Mouse (Mus musculus) limb, embryonic 13.5 days (tissue): Measurements from ENCODE around the gene Srsf2. TPM values are rescaled to one million over a fixed set of nuclear protein-coding genes. Genes with fewer than 3 reads are reported as not detected.
"Not testable (repeated sequence)": the region's sequence is repeated elsewhere in the genome, so short reads cannot be mapped to it uniquely, and the experiment has no call there.

ENCODE experiments used
- ATAC-seq: fragments of 200-750 bp; cut with Nextera tagmentation; 2 replicates; pipeline ENCODE4 v1.8.0; 2017; ENCODE audit warnings: low read depth, moderate number of reproducible peaks, moderate TSS enrichment; ENCODE audit not compliant: low FRiP score
- H3K27ac ChIP-seq: fragments of 300-500 bp; sonication (generic); 2 replicates; pipeline ENCODE4 v1.5.1; 2015; ENCODE audit warnings: inconsistent platforms, mild to moderate bottlenecking, moderate library complexity
- H3K27me3 ChIP-seq: fragments of 300-500 bp; sonication (generic); 2 replicates; pipeline ENCODE4 v1.6.1; 2015; ENCODE audit warnings: mild to moderate bottlenecking, inconsistent platforms
- H3K36me3 ChIP-seq: fragments of 300-500 bp; sonication (generic); 2 replicates; pipeline ENCODE4 v1.6.1; 2015; ENCODE audit warnings: inconsistent platforms, mild to moderate bottlenecking, moderate library complexity
- H3K4me1 ChIP-seq: fragments of 300-500 bp; sonication (generic); 2 replicates; pipeline ENCODE4 v1.6.1; 2015; ENCODE audit warnings: inconsistent platforms
- H3K4me2 ChIP-seq: fragments of 300-500 bp; sonication (generic); replicated peaks from 2 replicates; pipeline ENCODE4 v1.6.1; 2015; ENCODE audit warnings: inconsistent platforms, mild to moderate bottlenecking, moderate library complexity
- H3K4me3 ChIP-seq: fragments of 300-500 bp; sonication (generic); 2 replicates; pipeline ENCODE4 v1.5.1; 2015; ENCODE audit warnings: moderate library complexity, mild to moderate bottlenecking, inconsistent platforms
- H3K9ac ChIP-seq: fragments of 300-500 bp; sonication (generic); 2 replicates; pipeline ENCODE4 v1.6.1; 2015; ENCODE audit warnings: mild to moderate bottlenecking, inconsistent platforms
- H3K9me3 ChIP-seq: fragments of 300-500 bp; sonication (generic); 2 replicates; pipeline ENCODE4 v1.6.1; 2016; ENCODE audit warnings: inconsistent platforms
- WGBS: fragments of 180-500 bp; shearing (Covaris S2); methylation state at CpG from one replicate; pipeline ENCODE4 v1.1.7; 2015; 5-methylcytosine and 5-hydroxymethylcytosine counted together
- polyA plus RNA-seq: library from polyadenylated mRNA; unstranded; fragments of >200 nt; fragmentation: Nextera tagmentation; extraction: Ambion mirVana; gene quantifications from 2 replicates; pipeline ENCODE4 v1.2.1, GENCODE M21; 2015

Srsf2 gene
- polyA plus RNA-seq, 1 experiment from 2014 or later = 789 TPM

DNA sequence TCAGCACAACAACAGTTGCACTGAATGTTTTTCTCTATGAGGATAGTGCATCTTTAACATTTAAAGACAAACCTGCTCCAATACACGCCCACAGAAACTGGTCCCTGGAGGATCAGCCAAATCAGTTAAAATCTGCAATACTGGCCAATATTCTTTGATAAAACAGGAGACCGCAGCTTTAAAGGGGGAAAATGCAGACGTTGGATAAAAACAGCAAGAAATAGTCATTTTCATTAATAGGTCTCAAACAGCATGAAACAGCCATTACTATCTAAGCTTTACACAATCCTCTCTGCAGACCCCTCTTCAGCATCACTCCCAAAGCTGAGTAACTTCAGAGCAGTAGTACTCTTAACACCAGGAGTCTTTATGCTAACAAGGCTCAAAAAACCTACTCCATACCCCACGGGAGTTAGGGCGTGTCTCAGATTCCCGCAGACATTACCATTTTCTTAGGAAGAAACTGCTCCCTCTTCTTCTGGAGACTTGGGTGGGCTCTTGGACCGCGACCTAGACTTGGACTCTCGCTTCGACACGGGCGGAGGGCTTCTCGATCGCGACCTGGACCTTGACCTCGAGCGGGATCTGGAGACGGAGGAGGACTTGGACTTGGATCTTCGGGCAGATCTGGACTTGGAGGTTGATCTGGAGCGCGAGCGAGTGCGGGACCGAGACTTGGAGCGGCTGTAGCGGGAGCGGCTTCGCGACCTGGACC lies 1.2 kb downstream of the Srsf2 start:
- ATAC-seq = no peak
- 1% methylated on average over 29 of the region's 29 CpGs for WGBS
- Histone ChIP-seq H3K4me2 (peak overlapping the region; percentile 86), H3K4me1 (peaks cover 23% of the 10 kb centered on the region), H3K9me3 (no peaks in the 10 kb centered on the region), H3K27ac (peak overlapping the region; percentile 98), H3K9ac (peak overlapping the region; percentile 93), H3K27me3 (no peaks in the 10 kb centered on the region), H3K4me3 (peak overlapping the region; percentile 94), H3K36me3 (peaks cover 45% of the 10 kb centered on the region)

DNA sequence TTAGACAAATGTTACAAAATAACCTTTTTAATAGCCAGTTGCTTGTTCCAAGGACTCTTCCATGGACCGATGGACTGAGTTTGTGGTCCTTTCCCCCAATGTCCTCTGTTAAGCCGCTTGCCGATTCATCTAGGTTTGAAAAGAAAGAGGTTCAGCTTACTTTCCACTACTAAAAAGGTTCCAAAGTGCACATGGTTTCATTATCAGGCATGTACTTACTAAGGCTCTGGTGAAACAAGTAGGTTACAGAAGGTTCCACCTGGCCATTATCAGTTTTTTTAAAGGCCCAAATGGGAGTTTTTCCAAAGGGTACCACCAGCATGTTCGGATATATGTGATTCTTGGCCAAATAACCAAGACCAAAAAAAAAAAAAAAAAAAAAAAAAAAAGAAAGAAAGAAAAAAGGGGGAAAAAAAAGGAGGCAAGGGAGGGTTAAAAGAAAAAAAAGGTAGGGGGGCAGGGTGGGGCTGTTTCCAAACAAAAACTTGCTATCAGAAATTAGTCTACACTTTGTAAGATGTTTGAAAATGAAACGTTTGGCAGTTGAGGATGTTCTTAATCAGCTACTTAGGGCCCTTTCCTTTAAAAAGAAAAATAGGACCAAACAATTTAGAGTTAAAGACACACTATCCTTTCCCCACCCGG lies 1.9 kb downstream of the Srsf2 start:
- Histone ChIP-seq H3K9ac (peak overlapping the region; percentile 93), H3K36me3 (peaks cover 46% of the 10 kb centered on the region), H3K9me3 (no peaks in the 10 kb centered on the region), H3K4me1 (peaks cover 23% of the 10 kb centered on the region), H3K4me2 (peak overlapping the region; percentile 86), H3K27me3 (no peaks in the 10 kb centered on the region), H3K4me3 (peak overlapping the region; percentile 94), H3K27ac (no peak overlapping the region)
- ATAC-seq = no peak
- WGBS = 35% methylated on average over 6 of the region's 6 CpGs

- WGBS = 50% methylated on average over 4 of the region's 4 CpGs
- Histone ChIP-seq H3K4me2 (peak overlapping the region; percentile 86), H3K36me3 (peaks cover 47% of the 10 kb centered on the region), H3K27me3 (no peaks in the 10 kb centered on the region), H3K4me1 (peaks cover 22% of the 10 kb centered on the region), H3K9me3 (no peaks in the 10 kb centered on the region), H3K4me3 (peak overlapping the region; percentile 94), H3K9ac (no peak overlapping the region; the same call in 1 of the 2 replicates), H3K27ac (no peak overlapping the region)
- ATAC-seq = no peak
Measured at GRCm38 (mm10) chr11:116850085-116850484, 2.8 kb downstream of the Srsf2 start.

GRCm38 (mm10) chr11:116849587-116849986 lies 3.3 kb downstream of the Srsf2 start:
- Histone ChIP-seq H3K4me2 (no peak overlapping the region), H3K4me3 (no peak overlapping the region), H3K9me3 (no peaks in the 10 kb centered on the region), H3K9ac (no peak overlapping the region), H3K4me1 (peaks cover 21% of the 10 kb centered on the region), H3K27ac (no peak overlapping the region), H3K27me3 (no peaks in the 10 kb centered on the region), H3K36me3 (peaks cover 47% of the 10 kb centered on the region)
- ATAC-seq = no peak

GRCm38 (mm10) chr11:116848877-116849178 lies 4.1 kb downstream of the Srsf2 start:
- WGBS = 80% methylated on average over 2 of the region's 2 CpGs
- H3K36me3 ChIP-seq = peaks cover 47% of the 10 kb centered on the region
- peaks cover 23% of the 10 kb centered on the region for H3K4me1 ChIP-seq
- not testable (repeated sequence) for H3K9ac ChIP-seq, H3K4me3 ChIP-seq, H3K27ac ChIP-seq, H3K27me3 ChIP-seq, ATAC-seq, H3K4me2 ChIP-seq, H3K9me3 ChIP-seq

DNA sequence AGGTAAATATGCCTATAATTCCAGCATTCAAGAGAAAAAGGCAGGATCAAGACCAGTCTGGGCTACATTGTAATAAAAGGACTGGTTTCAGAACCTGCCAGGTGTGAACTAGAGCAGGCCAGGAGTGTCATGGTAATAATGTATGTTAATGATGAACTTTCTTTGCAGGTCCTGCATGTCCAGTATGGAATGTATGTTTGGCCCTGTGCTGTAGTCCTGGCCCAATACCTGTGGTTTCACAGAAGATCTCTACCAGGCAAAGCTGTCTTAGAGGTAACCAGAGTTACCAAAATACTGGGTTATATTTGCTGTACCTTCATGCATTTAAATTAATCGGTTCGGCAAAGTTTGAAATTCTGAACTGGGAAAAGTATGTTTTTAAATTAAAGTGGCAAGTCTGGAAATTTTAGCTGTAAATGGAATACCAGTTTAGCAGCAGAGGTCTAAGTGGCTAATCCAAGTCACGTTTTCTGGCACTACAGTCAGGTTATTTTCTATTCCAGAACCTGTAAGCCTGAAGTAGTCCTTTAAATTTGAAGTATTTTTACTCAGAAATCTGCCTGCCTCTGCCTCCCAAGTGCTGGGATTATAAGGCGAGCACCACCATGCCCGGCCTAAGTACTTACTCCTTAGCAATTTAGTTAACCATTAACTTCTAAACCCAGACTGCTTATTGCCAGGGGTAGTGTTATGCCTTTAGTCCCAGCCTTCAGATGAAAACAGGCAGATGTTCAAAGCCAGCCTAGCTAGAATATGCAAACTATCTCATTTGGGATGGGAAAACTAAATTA lies 4.6 kb downstream of the Srsf2 start:
- no peak for ATAC-seq
- Histone ChIP-seq H3K4me2 (no peak overlapping the region), H3K4me3 (no peak overlapping the region), H3K27me3 (no peaks in the 10 kb centered on the region), H3K36me3 (peaks cover 47% of the 10 kb centered on the region), H3K9ac (no peak overlapping the region), H3K27ac (no peak overlapping the region), H3K9me3 (no peaks in the 10 kb centered on the region), H3K4me1 (peaks cover 23% of the 10 kb centered on the region)
- 80% methylated on average over 5 of the region's 5 CpGs for WGBS

DNA sequence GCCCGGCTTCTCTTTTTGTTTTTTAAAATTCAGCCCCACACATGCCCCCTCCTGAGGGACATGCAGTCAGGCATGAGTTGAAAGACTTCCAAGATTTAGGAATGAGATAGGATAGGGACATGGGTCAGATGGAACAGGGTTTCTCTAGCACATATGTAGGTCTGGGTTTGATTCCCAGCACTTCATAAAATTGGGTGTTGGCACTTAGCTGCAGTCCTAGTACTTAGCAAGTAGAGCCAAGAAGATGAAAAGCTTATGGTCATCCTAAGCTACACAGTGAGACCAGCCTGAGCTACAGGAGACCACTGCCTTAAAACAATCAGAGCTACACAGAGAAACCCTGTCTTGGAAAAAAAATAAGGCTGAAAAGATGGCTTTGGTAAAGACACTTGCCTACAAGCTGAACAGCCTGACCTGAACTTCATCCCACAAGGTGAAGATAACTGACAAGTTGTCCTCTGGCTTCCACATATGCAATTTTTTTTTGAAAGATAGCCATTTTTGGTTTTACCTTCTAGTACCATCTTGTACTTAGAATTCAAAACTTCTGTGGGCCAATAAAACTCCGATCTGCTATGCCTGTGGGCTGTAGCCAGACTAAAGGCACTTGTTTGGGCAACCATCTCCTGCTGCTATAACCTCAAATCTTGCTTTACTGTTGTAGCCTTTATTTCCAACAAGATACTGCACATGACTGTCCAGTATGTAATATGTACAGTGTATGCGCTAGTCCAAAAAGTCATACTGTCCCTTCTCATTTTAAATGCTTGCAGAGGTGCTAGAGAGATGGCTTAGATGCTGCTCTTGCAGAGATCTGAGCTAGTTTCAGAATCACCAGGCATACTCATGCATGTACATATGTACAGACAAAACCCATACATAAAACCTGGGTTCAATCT lies 5.5 kb downstream of the Srsf2 start:
- no peaks in the 10 kb centered on the region for H3K27me3 ChIP-seq
- no peak overlapping the region for H3K4me3 ChIP-seq
- H3K9me3 ChIP-seq = no peaks in the 10 kb centered on the region
- 84% methylated on average over 3 of the region's 3 CpGs for WGBS
- ATAC-seq = no peak
- no peak overlapping the region for H3K27ac ChIP-seq
- H3K9ac ChIP-seq = no peak overlapping the region
- peaks cover 47% of the 10 kb centered on the region for H3K36me3 ChIP-seq
- no peak overlapping the region for H3K4me2 ChIP-seq
- H3K4me1 ChIP-seq = peaks cover 23% of the 10 kb centered on the region

GRCm38 (mm10) chr11:116846593-116847181 lies 6.2 kb downstream of the Srsf2 start:
- Histone ChIP-seq H3K4me3 (no peak overlapping the region), H3K36me3 (peaks cover 44% of the 10 kb centered on the region), H3K27me3 (no peaks in the 10 kb centered on the region), H3K4me2 (no peak overlapping the region), H3K9me3 (no peaks in the 10 kb centered on the region), H3K27ac (no peak overlapping the region), H3K4me1 (peaks cover 24% of the 10 kb centered on the region), H3K9ac (0 out of 2 replicates have a peak overlapping the region, but pooled peaks have one; percentile 15)
- ATAC-seq = no peak
- 86% methylated on average over 4 of the region's 4 CpGs for WGBS

DNA sequence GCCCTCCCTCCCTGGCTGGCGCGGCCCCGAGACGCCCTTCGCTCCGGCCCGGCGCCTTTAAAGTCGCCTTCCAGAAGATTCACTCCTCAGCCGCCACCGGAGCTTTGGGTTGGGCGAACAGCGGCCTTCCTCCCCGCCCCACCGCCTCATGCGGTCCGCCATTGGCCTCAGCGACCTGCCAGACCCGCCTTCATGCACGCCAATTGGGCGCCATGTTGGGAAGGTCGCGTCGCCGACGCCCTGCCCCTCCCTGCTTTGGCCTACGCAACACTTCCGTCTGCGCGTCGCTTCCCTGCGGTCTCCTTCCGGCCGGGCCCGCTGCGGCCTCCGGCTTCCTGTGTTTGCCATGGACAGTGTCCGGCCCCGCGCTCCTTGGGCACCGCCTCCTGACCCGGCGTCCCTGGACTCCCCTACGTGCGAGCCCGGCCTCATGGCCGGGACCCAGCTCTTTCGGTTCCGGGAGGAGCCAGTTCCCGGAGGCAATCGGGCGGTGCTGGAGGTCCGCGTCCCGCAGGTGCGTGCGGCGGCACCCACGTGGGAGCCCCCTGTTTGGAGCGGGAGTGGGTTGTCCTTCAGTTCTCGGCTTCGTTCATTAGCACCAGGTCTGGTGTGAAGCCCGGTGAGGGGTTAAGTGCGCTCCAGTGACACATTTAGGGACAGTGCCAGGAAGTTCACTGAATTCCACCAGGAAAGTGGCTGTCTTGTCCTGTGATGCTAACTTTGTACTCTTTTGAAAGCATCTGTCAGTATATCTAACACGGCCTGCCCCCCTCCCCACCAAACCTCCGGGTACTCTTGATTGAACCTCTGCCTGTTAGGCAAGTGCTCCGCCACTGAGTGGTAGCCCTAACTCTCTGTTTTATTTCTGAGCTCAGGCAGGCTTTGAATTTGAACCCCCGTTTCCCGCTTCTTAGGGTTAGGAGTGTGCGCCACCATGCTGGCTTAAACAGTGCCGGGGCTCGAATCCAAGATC lies 9.3 kb downstream of the Srsf2 start, which contains the start of the genes Mettl23 and Jmjd6:
TSS of gene Mettl23 (plus strand) at position 18 of the 973 bp plus-strand sequence.
TSS of gene Jmjd6 (minus strand) at position 189 of the 973 bp plus-strand sequence.
- Histone ChIP-seq H3K9ac (peak within 1 kb of the TSS; percentile 90), H3K4me2 (peak within 1 kb of the TSS; percentile 90), H3K4me1 (peaks cover 39% of the 10 kb centered on the region), H3K9me3 (no peaks in the 10 kb centered on the region), H3K27me3 (no peaks in the 10 kb centered on the region), H3K4me3 (peak within 1 kb of the TSS; percentile 83), H3K27ac (peak within 1 kb of the TSS; percentile 98), H3K36me3 (peaks cover 44% of the 10 kb centered on the region)
- WGBS = under 1% methylated on average over 72 of the region's 72 CpGs
- ATAC-seq = peak; percentile 96

DNA sequence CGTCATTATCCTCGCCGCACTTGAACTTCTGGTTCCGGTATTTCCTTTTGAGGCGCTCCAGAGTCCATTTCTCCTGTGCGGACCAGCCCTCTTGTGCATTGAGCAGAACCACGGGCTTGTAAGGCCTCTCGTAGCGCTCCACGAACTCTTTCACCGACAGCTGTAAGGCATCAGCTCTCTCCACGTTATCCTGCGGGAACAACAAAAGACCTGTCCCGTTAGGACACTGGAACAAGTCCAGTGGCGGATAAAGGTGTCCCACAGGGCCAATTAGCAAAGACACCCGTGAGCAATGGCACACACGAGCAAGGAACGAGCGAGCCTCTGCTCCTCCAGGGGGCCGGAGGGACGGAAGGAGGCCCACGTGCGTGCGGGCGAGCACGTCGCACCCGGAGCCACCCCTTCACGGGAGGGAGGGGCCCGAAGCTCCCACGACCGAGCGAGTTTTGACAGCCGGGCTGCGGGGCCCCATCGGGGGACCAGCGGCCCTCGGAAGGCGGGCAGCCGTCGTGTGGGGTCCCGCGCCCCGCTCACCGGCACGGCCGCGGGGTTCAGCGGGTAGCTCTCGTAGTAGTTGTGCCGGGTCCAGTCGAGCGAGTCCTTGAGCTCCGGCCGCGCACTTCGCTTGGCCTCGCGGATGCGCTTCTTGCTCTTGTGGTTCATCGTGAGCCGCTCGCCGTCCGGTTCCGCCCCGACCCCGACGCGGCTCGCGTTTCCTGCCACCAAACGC lies 10.2 kb downstream of the Srsf2 start:
- Histone ChIP-seq H3K4me3 (peak overlapping the region; percentile 83), H3K4me2 (peak overlapping the region; percentile 90), H3K27ac (peak overlapping the region; percentile 98), H3K9me3 (no peaks in the 10 kb centered on the region), H3K36me3 (peaks cover 44% of the 10 kb centered on the region), H3K9ac (peak overlapping the region; percentile 90), H3K27me3 (no peaks in the 10 kb centered on the region), H3K4me1 (peaks cover 39% of the 10 kb centered on the region)
- peak; percentile 69 for ATAC-seq
- under 1% methylated on average over 59 of the region's 73 CpGs for WGBS
